Mouse (Mus musculus) cerebellum, postnatal 14 days (tissue): ENCODE results near the gene Pth1r.

Experiments used
- DNase-seq, 2 experiments: peaks; one replicate each; pipeline ENCODE4 v3.0.0; 2021; ENCODE audit warnings: mixed read lengths in 2 of 2

The Pth1r gene

DNA sequence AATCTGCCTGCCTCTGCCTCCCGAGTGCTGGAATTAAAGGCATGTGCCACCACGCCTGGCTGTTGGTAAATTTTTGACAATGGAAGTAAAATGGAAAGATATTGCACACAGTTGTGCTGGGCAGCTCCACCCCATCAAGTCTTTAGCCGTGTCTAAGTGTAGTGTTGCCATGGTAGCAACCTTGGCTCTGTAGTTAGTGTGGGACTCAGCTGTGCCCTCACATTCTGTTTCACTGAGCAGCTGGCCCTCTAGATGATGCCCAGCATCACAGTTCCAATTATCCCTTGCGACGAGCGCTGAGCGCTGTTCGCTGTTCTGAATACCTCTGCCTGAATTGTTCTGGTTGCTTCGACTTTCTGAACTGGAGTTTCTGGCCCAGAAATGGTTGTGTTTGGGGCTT, 65.1 kb downstream of the Pth1r start:
- DNase-seq, result peak; percentile 54 to 56

DNA sequence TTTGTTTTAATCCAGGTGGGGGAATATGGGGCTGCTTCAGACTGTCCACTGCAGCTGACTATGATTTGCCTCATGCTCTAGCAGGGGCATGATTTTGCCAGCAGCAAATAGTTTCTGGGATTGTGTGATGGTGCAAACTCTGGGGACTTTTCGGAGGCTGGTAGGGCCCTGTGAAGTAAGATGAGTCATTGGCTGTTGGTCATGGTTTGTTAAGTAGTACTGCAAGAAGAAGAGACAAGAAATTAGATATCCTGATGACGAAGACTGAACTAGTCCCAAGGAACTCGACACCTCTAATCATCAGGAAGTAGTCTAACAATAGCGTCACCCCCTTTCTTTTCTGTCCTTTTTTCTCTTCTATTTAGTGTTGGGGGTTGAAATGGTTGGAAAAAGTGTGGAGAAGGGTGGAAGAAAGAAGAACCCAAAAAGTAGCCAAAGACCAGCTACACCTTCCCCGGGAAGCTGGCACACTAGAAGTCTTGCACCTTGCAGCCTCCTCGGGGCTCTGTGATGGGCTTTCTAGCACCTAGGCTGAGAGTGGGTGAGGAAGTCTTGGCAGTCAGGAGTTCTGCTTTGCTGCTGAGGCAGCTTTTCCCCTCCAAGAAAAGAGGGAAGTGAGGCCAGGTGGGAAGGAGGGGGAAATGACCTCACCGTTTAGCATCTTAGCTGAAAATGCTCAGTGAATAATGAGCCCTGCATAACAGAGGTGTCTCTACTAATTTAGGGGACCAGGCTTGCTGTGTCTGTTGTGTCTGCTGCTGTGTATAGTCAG, 66.0 kb downstream of the Pth1r start:
- DNase-seq, result no peak

DNA sequence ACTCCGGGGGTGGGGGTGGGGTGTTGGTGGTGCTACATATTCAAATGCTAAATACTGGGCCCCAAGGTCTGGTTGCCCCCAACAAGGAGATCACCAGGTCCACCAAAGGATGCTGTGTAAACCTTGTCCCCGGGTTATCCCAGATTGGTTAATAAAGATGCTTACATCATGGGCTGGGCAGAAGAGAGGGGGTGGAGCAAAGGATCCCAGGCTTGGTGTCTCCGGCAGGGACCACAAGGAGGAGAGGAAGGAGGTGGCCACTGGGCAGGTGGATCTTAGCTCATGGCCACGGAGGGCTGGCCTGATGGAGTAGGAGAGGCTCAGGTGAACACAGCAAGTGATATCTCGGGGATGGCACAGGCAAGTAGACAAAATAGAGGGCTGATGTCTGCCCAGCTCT, 68.1 kb downstream of the Pth1r start:
- DNase-seq, result no peak

DNA sequence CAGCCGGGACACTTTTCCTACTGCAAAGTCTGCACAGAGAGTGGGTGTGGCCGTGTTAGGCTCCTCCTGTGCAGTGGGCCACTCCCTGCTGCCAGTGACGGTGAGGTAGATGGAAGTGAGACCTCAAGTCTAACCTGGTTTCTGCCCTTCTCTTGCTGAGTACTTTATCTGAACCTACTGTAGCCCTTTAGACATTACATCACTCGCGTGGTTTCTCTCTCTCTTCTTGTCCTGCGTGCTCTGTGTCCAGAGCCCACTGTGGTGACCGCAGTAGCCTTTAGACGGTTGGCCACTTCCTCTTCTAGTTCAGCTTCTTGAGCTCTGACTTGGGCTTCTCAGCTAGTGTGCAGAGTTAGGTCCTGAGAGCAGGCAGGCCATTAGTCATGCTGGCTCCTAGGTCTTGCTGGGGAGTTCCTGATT, 70.4 kb downstream of the Pth1r start:
- DNase-seq, result no peak

DNA sequence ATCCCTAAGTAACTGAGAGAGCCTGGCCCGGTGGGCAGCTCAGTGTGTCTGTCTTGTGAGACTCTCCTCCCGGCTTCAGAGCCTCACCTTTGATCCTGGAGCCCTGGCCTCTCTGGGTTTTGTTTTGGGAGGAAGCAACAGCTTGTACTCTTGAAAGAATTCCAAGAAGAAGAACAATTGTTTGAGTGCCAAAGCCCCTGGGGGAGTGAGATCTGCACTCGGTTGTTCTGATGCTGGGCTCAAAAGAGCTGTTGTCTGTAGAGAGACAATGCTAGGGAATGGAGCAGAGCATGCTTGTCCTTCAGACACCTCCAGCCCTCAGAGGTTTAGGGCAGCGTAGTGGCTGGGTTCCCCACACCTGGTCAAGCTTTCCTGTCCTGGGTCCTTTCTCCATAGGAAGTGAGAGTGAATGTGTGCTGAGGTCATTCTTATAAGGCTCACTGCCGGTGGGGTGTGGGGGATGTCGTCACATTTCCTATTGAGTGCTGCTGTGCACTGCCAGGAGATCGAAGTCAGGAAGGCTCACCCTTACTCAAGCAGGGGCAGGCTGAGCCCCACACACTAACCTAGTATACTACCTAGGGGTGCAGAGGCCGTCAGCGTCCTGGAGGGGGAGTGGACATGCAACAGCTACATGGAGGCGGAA, 73.7 kb downstream of the Pth1r start:
- peak in 1 of 2 experiments; percentile 56 for DNase-seq

DNA sequence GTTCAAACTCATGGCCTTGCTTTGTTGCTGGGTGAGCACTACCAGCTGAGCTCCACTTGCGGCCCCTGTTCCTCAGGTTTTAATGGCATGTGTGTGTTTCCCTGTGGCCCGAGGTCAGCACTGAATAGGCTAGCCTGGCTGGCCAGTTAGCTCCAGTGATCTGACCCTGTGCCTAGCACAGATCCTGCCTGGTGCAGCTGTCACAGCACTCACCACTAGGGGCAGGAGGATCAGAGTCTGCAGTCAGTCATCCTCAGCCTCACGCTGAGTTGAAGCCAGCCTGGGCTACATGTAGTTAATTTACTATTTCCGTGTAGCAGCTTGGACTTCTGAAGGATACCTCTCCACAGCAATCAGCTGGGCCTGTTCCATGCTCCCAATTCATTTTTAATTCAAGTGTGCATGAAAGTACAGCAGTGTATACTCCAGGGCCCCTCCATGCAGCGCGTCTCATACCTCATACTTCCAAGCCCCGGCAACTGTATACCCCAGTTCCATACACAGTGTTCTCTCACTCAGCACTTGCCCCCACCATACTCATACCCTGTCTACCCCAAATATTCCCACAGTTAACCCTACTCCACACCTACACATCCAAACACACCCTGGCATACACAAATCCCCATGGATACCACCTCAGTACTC, 74.4 kb downstream of the Pth1r start:
- peak in 1 of 2 experiments; percentile 54 for DNase-seq
